Mouse (Mus musculus): ENCODE results near the gene Dbh.

GRCm38 (mm10) chr2:27205666-27206065 is 40.6 kb downstream of the Dbh start:
- TF ChIP-seq GATA1 (IDR thresholded peaks at IDR 0.05; ENCODE audit: borderline replicate concordance, low read length): no peak
- no peak for TF ChIP-seq FLI1 (IDR thresholded peaks at IDR 0.05; ENCODE audit: low read length)
